Mouse (Mus musculus) CH12.LX (cell line): ENCODE results near the gene Nop10.

Experiments used
- CTCF ChIP-seq, 2 experiments: IDR thresholded peaks in 1 of 2; conservative IDR thresholded peaks in 1 of 2; 2 replicates each; pipeline ENCODE4 v1.5.1; 2011 to 2012; ENCODE audit warnings: low read depth in 2 of 2, low read length in 2 of 2, improper control_type of control experiment in 1 of 2, inconsistent platforms in 1 of 2, mild to moderate bottlenecking in 1 of 2, moderate library complexity in 1 of 2
- EP300 ChIP-seq: IDR thresholded peaks from 2 replicates; pipeline ENCODE4 v1.6.1; 2011; ENCODE audit warnings: low read length, improper control_type of control experiment
- JUND ChIP-seq: conservative IDR thresholded peaks from 2 replicates; pipeline ENCODE4 v1.6.1; 2011; ENCODE audit warnings: low read depth, low read length, improper control_type of control experiment
- ZKSCAN1 ChIP-seq: IDR thresholded peaks from 2 replicates; pipeline ENCODE4 v1.6.1; 2012; ENCODE audit warnings: low read depth, inconsistent platforms, low read length, improper control_type of control experiment, borderline replicate concordance

DNA sequence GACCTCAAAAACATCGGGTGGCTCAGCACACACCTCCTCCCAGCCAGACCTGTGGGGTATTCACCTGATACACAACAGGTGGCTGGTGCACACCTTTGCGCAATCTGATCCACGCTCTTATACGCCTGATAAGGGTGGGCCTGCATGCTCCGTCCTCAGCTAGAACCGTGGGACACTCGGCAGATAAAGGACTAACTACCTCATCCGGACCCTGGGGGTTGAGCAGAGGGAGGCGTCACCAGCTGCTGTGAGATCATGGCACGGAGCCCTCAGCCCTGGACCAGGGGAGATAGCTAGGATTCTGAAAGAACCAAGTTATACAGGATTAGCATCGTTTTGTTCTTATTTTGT, 4.5 kb downstream of the Nop10 start, which contains the start of gene Gm21985:
- TF ChIP-seq CTCF (conservative IDR thresholded peaks at IDR 0.05 in 1 of 2, IDR thresholded peaks at IDR 0.05 in 1 of 2; ENCODE audit: low read depth in 2 of 2, low read length in 2 of 2) (no peak), ZKSCAN1 (no peak), JUND (no peak), EP300 (no peak)
